Mouse (Mus musculus) brain, embryonic 14.5 days (tissue): ENCODE measurements at regions not wholly inside any gene's neighbourhood (a gene's known extent, or its start where the extent isn't known, plus 50 kb on each side); places are given as distances from the start of the nearest gene placed in this dataset.

ENCODE experiments used
- CTCF ChIP-seq: fragments of 200-500 bp; IDR thresholded peaks from 2 replicates; pipeline ENCODE4 v1.5.1; 2012; ENCODE audit warnings: inconsistent platforms, mild to moderate bottlenecking, moderate library complexity, borderline replicate concordance; ENCODE audit not compliant: insufficient read depth, insufficient read length; ENCODE audit errors: extremely low read depth
- POLR2A ChIP-seq: fragments of 200-500 bp; IDR thresholded peaks from 2 replicates; pipeline ENCODE4 v1.6.1; 2012; ENCODE audit warnings: mild to moderate bottlenecking, inconsistent platforms, borderline replicate concordance; ENCODE audit not compliant: poor library complexity, insufficient read depth, insufficient read length, severe bottlenecking; ENCODE audit errors: extremely low read depth

GRCm38 (mm10) chr11:7834151-7834550 lies 620.4 kb upstream of the Igfbp3 start:
- TF ChIP-seq CTCF, result no peak
- no peak for TF ChIP-seq POLR2A
